Mouse (Mus musculus) ES-Bruce4 (cell line): ENCODE results near the gene Zfp617. TPM values are rescaled to one million over a fixed set of nuclear protein-coding genes. Genes with fewer than 3 reads are reported as not detected.
"Not testable (repeated sequence)": the region's sequence is repeated elsewhere in the genome, so short reads cannot be mapped to it uniquely, and the experiment has no call there.

Experiments used
- H3K27ac ChIP-seq: 2 replicates; pipeline ENCODE4 v1.5.1; 2012; ENCODE audit warnings: low read length, inconsistent platforms; ENCODE audit not compliant: insufficient read depth
- H3K27me3 ChIP-seq: 2 replicates; pipeline ENCODE4 v1.6.1; 2012; ENCODE audit warnings: mild to moderate bottlenecking, low read length, inconsistent platforms; ENCODE audit not compliant: control insufficient read depth, poor library complexity, insufficient read depth, severe bottlenecking
- H3K36me3 ChIP-seq: 2 replicates; pipeline ENCODE4 v1.6.1; 2012; ENCODE audit warnings: inconsistent platforms, mild to moderate bottlenecking, low read length, moderate library complexity; ENCODE audit not compliant: control insufficient read depth, poor library complexity, insufficient read depth, severe bottlenecking
- H3K4me1 ChIP-seq: one replicate; pipeline ENCODE4 v1.8.1; 2011; ENCODE audit warnings: low read length; ENCODE audit not compliant: control insufficient read depth, insufficient read depth
- H3K4me3 ChIP-seq: 2 replicates; pipeline ENCODE4 v1.5.1; 2011; ENCODE audit warnings: low read depth, mild to moderate bottlenecking, low read length
- H3K9ac ChIP-seq: 2 replicates; pipeline ENCODE4 v1.6.1; 2012; ENCODE audit warnings: low read depth, mild to moderate bottlenecking, inconsistent platforms; ENCODE audit not compliant: poor library complexity, severe bottlenecking
- H3K9me3 ChIP-seq: replicated peaks from 2 replicates; pipeline ENCODE4 v1.6.1; 2012; ENCODE audit warnings: mild to moderate bottlenecking, low read length, inconsistent platforms; ENCODE audit not compliant: control insufficient read depth, poor library complexity, insufficient read depth, severe bottlenecking
- CTCF ChIP-seq: IDR thresholded peaks from one replicate; pipeline ENCODE4 v1.8.1; 2011; ENCODE audit warnings: low read depth, low read length
- EP300 ChIP-seq: IDR thresholded peaks from 2 replicates; pipeline ENCODE4 v1.6.1; 2011; ENCODE audit warnings: low read depth, low read length; ENCODE audit not compliant: insufficient read depth
- POLR2A ChIP-seq: IDR thresholded peaks from one replicate; pipeline ENCODE4 v1.8.1; 2011; ENCODE audit warnings: low read length; ENCODE audit not compliant: insufficient read depth
- polyA plus RNA-seq: library from polyadenylated mRNA; stranded (reverse); fragments of >200 nt; gene quantifications from 2 replicates; pipeline ENCODE4 v1.2.4, GENCODE M21; 2011; ENCODE audit warnings: low read depth; ENCODE audit not compliant: missing spikeins, insufficient read depth, insufficient read length

The Zfp617 gene
- polyA plus RNA-seq = 20.4 and 21.9 TPM in 2 replicates

DNA sequence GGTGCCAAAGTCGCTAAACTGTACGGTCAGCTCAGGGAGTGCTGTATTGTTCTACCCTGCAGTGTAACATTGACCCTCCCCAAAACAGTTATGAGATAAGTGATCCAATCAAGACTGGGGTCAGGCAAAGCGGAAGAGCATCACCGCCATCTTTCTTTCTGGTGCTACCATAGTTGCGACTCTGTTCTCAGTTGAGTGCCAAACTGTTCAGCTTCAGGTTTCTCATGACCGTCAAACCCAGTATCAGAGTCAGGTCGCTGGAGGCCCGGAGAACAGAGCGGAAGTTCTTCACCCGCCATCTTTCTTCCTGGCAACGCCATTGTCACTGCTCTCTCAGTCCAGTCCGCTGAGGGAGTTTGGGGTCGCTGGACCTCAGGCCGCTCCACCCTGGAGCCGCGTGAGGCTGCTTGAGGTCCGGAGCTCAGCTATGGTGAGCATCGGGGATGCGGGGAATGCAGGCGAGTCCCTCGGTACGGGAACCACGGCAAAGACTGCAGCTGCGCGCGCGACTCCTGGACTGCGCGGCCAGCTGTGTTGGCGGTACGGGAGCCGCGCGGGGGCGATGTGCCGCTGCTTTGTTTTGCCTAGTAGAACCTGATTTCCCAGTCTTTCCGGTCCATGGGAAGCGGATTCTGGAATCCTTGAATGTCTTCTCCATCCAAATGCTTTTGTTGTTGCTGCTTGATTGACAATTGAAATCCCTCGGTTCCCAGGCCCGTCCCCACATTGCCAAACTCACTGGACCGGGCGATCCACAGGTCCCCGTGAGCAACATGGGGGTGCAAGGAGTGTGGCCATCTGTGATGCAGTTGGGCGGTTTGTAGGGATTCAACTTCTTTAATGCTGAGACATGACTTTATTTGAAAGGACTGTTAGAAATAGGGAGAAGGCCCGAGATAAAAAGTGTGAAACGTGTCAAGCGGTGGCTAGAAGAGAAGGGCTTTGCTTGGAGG is at the start of gene Zfp617, which contains the start of gene Zfp882:
TSS of gene Zfp617 (plus strand) at position 327 of the 953 bp plus-strand sequence.
TSS of gene Zfp882 (plus strand) at position 300 of the 953 bp plus-strand sequence.
- TF ChIP-seq EP300 (no peak), CTCF (peak; percentile 50), POLR2A (peak; percentile 49)
- peak within 1 kb of the TSS; percentile 74 for H3K27ac ChIP-seq

DNA sequence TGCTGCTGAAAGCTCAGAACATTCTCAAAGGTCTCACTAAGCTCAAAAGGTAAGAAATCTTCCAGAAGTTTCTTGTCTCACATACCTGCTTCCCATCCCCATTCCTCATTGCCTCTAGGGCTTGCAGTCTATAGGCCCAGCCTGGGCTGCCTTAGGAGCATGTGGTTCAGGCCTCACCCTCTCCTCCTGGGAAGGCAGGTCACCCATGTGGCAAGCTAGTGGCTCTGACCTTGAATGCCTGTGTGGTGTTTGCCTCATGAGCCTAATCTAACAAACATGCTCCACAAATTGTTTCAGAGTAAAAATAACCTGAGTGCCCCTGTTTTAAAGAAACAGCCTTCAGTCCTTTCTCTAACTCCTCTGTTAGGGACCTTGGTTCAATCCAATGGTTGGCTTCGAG is 46.9 kb upstream of the Zfp617 start:
- H3K9me3 ChIP-seq, H3K9ac ChIP-seq, H3K27me3 ChIP-seq, H3K36me3 ChIP-seq, H3K4me3 ChIP-seq, H3K27ac ChIP-seq, H3K4me1 ChIP-seq: not testable (repeated sequence)

More for the DNA sequence above, at the start of gene Zfp617, which contains the start of gene Zfp882:
- no peaks in the 10 kb centered on the region for H3K4me1 ChIP-seq
- H3K27me3 ChIP-seq = no peaks in the 10 kb centered on the region
- H3K36me3 ChIP-seq = peaks cover 3% of the 10 kb centered on the region; the same call in 1 of the 2 replicates
- H3K9ac ChIP-seq = peak within 1 kb of the TSS; percentile 57
- H3K4me3 ChIP-seq = peak within 1 kb of the TSS; percentile 73
- H3K9me3 ChIP-seq = no peaks in the 10 kb centered on the region

GRCm38 (mm10) chr8:71862038-71862437 is 46.4 kb upstream of the Zfp617 start:
- not testable (repeated sequence) for H3K27me3 ChIP-seq, H3K9ac ChIP-seq, H3K36me3 ChIP-seq, H3K4me1 ChIP-seq, H3K9me3 ChIP-seq, H3K27ac ChIP-seq, H3K4me3 ChIP-seq

DNA sequence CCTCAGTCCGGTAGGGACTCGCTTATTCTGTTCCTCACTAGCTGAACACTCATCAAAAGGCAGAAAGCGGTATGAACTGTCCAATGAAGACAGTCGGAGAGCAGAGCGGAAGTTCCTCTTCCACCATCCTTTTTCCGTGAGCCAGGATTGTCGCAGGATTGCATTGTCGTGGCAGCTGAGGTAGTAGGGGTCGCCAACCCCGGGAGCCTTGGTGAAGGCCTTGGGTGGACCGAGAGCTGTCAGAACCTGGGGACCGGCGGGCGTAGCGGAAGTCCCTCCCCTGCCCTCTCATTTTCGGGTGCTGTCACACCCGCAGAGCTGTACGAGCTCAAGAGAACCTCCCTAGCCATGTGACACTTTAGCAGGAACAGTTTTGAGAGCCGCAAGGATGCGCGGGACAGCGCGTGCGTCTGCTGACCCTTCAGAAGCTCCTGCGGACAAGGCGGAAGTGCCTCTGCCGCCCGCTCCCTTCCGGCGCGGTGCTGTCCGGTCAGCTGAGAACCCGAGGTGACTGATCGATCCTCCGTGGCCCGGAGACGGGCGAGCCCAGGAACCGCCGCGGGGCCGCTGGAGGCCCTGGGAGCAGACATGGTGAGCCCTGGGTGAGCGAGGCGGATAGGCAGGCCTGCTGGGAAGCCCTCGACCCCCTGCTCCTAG is 26.7 kb upstream of the Zfp617 start, which contains the start of gene Zfp709:
TSS of gene Zfp709 (plus strand) at position 402 of the 657 bp plus-strand sequence.
- peak within 1 kb of the TSS; percentile 47 for H3K4me3 ChIP-seq
- no peak within 1 kb of the TSS for H3K27ac ChIP-seq
- H3K27me3 ChIP-seq = no peaks in the 10 kb centered on the region
- no peaks in the 10 kb centered on the region for H3K4me1 ChIP-seq
- H3K36me3 ChIP-seq = no peaks in the 10 kb centered on the region
- TF ChIP-seq EP300 = no peak
- no peak for TF ChIP-seq CTCF
- TF ChIP-seq POLR2A = no peak
- peaks cover 14% of the 10 kb centered on the region for H3K9me3 ChIP-seq
- peak within 1 kb of the TSS; percentile 78 for H3K9ac ChIP-seq

DNA sequence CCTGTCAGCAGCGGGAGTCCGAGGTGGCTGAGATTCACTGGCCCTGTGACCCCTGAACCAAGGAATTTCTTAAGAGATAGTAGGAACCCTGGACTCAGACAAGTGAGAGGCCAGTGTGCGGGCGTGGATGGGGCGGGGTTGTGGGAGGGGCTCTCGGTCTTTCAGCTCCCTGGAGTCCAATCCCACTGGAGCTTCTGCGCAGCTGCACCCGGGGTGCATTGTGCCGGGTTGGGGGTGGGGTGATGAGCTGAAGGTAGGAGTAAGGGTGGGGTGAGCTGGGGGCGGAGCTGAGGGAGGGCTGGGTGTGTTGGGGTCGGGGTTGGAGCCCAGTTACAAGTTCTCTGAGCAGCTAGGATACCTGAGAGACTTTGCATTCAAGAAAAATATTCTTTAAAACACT is 7.8 kb upstream of the Zfp617 start:
- TF ChIP-seq POLR2A = peak; percentile 24
- H3K9ac ChIP-seq, H3K36me3 ChIP-seq, H3K4me1 ChIP-seq, H3K27me3 ChIP-seq: not testable (repeated sequence)
- Histone ChIP-seq H3K9me3 (peaks cover 15% of the 10 kb centered on the region), H3K27ac (peak overlapping the region; percentile 98), H3K4me3 (peak overlapping the region; percentile 62)

DNA sequence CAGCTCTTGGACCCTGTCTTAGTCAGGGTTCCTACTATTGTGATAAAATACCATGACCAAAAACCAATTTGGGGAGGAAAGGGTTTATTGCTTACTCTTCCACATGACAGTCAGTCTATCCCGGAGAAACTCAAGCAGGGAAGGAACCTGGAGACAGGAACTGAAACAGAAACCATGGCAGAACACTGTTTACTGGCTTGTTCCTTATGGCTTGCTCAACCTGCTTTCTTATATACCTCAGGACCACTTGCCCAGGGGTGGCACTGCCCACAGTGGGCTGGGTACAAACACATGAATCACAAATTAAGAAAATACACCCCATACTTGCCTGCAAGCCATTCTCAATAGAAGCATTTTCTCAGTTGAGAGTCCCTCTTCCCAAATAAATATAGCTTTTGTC is 5.4 kb upstream of the Zfp617 start:
- peaks cover 12% of the 10 kb centered on the region for H3K9me3 ChIP-seq
- not testable (repeated sequence) for H3K9ac ChIP-seq, H3K36me3 ChIP-seq, H3K27ac ChIP-seq, H3K27me3 ChIP-seq, H3K4me3 ChIP-seq, H3K4me1 ChIP-seq
